Mouse (Mus musculus) neural tube, embryonic 15.5 days (tissue): ENCODE measurements at regions not wholly inside any gene's neighbourhood (a gene's known extent, or its start where the extent isn't known, plus 50 kb on each side); places are given as distances from the start of the nearest gene placed in this dataset.

Source experiments
- ATAC-seq: fragments of 200-750 bp; cut with Nextera tagmentation; 2 replicates; pipeline ENCODE4 v1.8.0; 2017; ENCODE audit warnings: mild to moderate bottlenecking, moderate TSS enrichment, moderate library complexity; ENCODE audit not compliant: low FRiP score
- H3K27ac ChIP-seq: fragments of 300-500 bp; sonication (generic); replicated peaks from 2 replicates; pipeline ENCODE4 v1.5.1; 2015; ENCODE audit warnings: mild to moderate bottlenecking, inconsistent platforms
- H3K27me3 ChIP-seq: fragments of 300-500 bp; sonication (generic); replicated peaks from 2 replicates; pipeline ENCODE4 v1.6.1; 2015; ENCODE audit warnings: inconsistent platforms
- H3K36me3 ChIP-seq: fragments of 300-500 bp; sonication (generic); 2 replicates; pipeline ENCODE4 v1.6.1; 2015; ENCODE audit warnings: inconsistent platforms
- H3K4me1 ChIP-seq: fragments of 300-500 bp; sonication (generic); 2 replicates; pipeline ENCODE4 v1.6.1; 2015; ENCODE audit warnings: inconsistent platforms
- H3K4me2 ChIP-seq: fragments of 300-500 bp; sonication (generic); 2 replicates; pipeline ENCODE4 v1.6.1; 2015; ENCODE audit warnings: inconsistent platforms, mild to moderate bottlenecking, moderate library complexity
- H3K4me3 ChIP-seq: fragments of 300-500 bp; sonication (generic); replicated peaks from 2 replicates; pipeline ENCODE4 v1.5.1; 2015; ENCODE audit warnings: mild to moderate bottlenecking, inconsistent platforms
- H3K9ac ChIP-seq: fragments of 300-500 bp; sonication (generic); replicated peaks from 2 replicates; pipeline ENCODE4 v1.6.1; 2015; ENCODE audit warnings: mild to moderate bottlenecking, inconsistent platforms
- H3K9me3 ChIP-seq: fragments of 300-500 bp; sonication (generic); replicated peaks from 2 replicates; pipeline ENCODE4 v1.6.1; 2016; ENCODE audit warnings: inconsistent platforms
- WGBS: fragments of 180-500 bp; shearing (Covaris S2); methylation state at CpG from one replicate; pipeline ENCODE4 v1.1.7; 2015; ENCODE audit warnings: mixed read lengths; 5-methylcytosine and 5-hydroxymethylcytosine counted together

- no peak overlapping the region for H3K9ac ChIP-seq
- H3K27me3 ChIP-seq = no peaks in the 10 kb centered on the region
- no peak overlapping the region for H3K4me3 ChIP-seq
- H3K36me3 ChIP-seq = no peaks in the 10 kb centered on the region
- no peak for ATAC-seq
- no peak overlapping the region for H3K4me2 ChIP-seq
- H3K9me3 ChIP-seq = no peaks in the 10 kb centered on the region
- no peaks in the 10 kb centered on the region for H3K4me1 ChIP-seq
- no peak overlapping the region for H3K27ac ChIP-seq
Observed at GRCm38 (mm10) chr5:62545785-62546184, 220.2 kb downstream of the Arap2 start.

DNA sequence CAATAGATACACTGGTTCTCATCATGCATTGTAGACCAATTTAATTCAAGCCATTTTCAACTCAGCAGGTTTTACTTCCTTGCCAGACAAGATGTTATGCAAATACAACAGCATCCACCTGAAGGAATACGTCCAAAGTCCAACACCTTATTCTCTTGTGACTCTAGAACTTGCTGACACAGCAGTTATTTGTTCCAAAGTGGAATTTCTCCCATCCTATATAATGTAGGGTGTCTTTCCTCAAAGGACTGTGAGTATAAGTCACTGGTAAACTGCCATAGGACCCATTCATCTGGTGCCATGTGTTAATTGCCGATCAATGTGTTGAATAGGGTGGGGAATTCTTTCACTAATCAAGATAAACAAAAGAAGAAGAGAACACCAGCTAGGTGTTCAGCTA lies 226.7 kb downstream of the Arap2 start:
- H3K36me3 ChIP-seq = no peaks in the 10 kb centered on the region
- no peak overlapping the region for H3K4me3 ChIP-seq
- no peak overlapping the region for H3K9ac ChIP-seq
- no peak overlapping the region for H3K27ac ChIP-seq
- H3K4me1 ChIP-seq = no peaks in the 10 kb centered on the region
- H3K27me3 ChIP-seq = no peaks in the 10 kb centered on the region
- WGBS = 95% methylated on average over 2 of the region's 2 CpGs
- H3K4me2 ChIP-seq = no peak overlapping the region
- no peaks in the 10 kb centered on the region for H3K9me3 ChIP-seq
- ATAC-seq = no peak

- no peak overlapping the region for H3K27ac ChIP-seq
- ATAC-seq = no peak
- 89% methylated on average over 1 of the region's 1 CpGs for WGBS
- H3K4me2 ChIP-seq = no peak overlapping the region
- H3K4me3 ChIP-seq = no peak overlapping the region
- H3K9ac ChIP-seq = no peak overlapping the region
- H3K36me3 ChIP-seq = no peaks in the 10 kb centered on the region
- H3K9me3 ChIP-seq = no peaks in the 10 kb centered on the region
- no peaks in the 10 kb centered on the region for H3K27me3 ChIP-seq
- H3K4me1 ChIP-seq = no peaks in the 10 kb centered on the region
Observed at GRCm38 (mm10) chr5:62511827-62512226, 254.1 kb downstream of the Arap2 start.

DNA sequence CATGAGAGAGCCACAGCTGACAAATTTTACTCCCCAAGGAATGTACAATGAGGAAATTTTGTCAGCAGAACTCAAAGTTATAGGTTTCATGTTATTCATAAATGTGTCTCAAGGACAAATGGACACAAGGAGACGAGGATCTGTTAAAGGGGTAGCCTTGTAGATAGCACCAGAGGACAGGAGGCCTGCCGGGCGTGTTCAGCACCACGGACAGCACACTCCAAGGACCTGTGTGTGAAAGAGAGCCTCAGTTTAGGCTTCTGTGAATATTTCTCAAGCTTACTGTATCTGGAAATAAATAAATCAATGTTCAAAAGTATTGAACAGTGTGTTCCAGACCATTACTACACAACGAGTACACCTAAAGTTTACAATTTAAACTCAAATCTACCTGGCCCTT lies 282.4 kb downstream of the Arap2 start:
- H3K27ac ChIP-seq = no peak overlapping the region
- H3K4me3 ChIP-seq = no peak overlapping the region
- no peaks in the 10 kb centered on the region for H3K9me3 ChIP-seq
- no peaks in the 10 kb centered on the region for H3K27me3 ChIP-seq
- H3K36me3 ChIP-seq = no peaks in the 10 kb centered on the region
- ATAC-seq = no peak
- WGBS = 43% methylated on average over 5 of the region's 5 CpGs
- H3K9ac ChIP-seq = no peak overlapping the region
- no peaks in the 10 kb centered on the region for H3K4me1 ChIP-seq
- no peak overlapping the region for H3K4me2 ChIP-seq

DNA sequence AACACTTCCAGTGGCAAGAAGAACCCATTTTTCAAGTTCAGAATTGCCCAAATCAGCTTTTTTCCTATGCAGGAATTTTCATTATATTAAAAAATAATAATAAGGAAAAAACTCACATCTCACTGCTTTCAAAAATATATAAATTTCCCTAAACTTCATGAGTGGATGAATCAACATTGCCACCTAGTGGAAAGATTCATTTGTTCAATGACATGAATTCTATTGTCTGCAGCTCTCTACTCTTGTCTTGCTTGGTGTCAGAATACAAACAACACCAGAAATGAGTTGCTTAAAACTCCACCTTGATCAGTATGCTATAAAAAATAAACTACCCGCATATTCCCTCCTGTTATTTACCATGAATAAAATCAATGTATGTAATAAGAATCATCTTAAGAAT lies 285.0 kb downstream of the Arap2 start:
- Histone ChIP-seq H3K4me3 (no peak overlapping the region), H3K4me2 (no peak overlapping the region), H3K27me3 (no peaks in the 10 kb centered on the region), H3K9ac (no peak overlapping the region), H3K4me1 (no peaks in the 10 kb centered on the region), H3K36me3 (no peaks in the 10 kb centered on the region), H3K9me3 (no peaks in the 10 kb centered on the region), H3K27ac (no peak overlapping the region)
- ATAC-seq = peak; percentile 28; the same call in 1 of the 2 replicates
- WGBS = 25% methylated on average over 1 of the region's 1 CpGs

GRCm38 (mm10) chr5:62473412-62473811 lies 292.5 kb downstream of the Arap2 start:
- Histone ChIP-seq H3K36me3 (no peaks in the 10 kb centered on the region), H3K27me3 (no peaks in the 10 kb centered on the region), H3K27ac (no peak overlapping the region), H3K4me3 (no peak overlapping the region), H3K4me2 (no peak overlapping the region), H3K4me1 (no peaks in the 10 kb centered on the region), H3K9me3 (no peaks in the 10 kb centered on the region), H3K9ac (no peak overlapping the region)
- 81% methylated on average over 3 of the region's 3 CpGs for WGBS
- ATAC-seq = no peak

DNA sequence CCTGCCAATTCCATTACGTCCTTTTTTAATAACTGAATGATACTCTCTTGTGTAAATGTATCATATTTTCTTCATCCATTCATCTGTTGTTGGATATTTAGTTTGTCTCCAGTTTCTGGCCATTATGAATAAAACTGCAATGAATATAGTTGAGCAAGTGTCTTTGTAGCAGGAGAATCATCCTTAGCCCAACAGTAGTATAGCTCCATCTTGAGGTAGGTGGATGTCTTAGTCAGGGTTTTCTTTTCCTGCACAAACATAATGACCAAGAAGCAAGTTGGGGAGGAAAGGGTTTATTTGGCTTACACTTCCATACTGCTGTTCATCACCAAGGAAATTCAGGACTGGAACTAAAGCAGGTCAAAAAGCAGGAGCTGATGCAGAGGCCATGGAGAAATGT lies 299.2 kb downstream of the Arap2 start:
- Histone ChIP-seq H3K9ac (no peak overlapping the region), H3K9me3 (0 out of 2 replicates have a peak, but pooled peaks cover 4% of the 10 kb centered on the region), H3K36me3 (no peaks in the 10 kb centered on the region), H3K4me2 (no peak overlapping the region), H3K4me3 (no peak overlapping the region), H3K27me3 (no peaks in the 10 kb centered on the region), H3K27ac (no peak overlapping the region), H3K4me1 (no peaks in the 10 kb centered on the region)
- WGBS = 83% methylated on average over 1 of the region's 1 CpGs
- ATAC-seq = no peak

DNA sequence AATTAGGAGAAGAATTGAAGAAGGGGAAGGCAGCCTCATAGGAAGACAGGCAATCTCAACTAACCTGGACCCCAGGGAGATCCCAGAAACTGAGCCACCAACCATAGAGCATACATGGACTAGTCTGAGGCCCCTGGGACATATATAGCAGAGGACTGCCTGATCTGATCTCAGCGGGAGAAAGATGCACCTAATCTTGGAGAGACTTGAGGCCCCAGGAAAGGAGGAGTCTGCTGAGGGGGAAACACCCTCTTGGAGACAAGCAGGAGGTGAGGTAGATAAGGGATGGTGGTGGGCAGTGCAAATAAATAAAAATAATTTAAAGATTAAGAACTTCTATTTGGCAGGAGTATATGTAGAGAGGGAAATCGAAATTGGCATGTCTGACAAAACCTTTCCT lies 303.4 kb downstream of the Arap2 start:
- no peaks in the 10 kb centered on the region for H3K36me3 ChIP-seq
- ATAC-seq = no peak
- H3K9ac ChIP-seq = no peak overlapping the region
- H3K4me2 ChIP-seq = no peak overlapping the region
- 0 out of 2 replicates have a peak, but pooled peaks cover 5% of the 10 kb centered on the region for H3K9me3 ChIP-seq
- H3K4me3 ChIP-seq = no peak overlapping the region
- H3K27me3 ChIP-seq = no peaks in the 10 kb centered on the region
- H3K27ac ChIP-seq = no peak overlapping the region
- no peaks in the 10 kb centered on the region for H3K4me1 ChIP-seq
- WGBS = 78% methylated on average over 2 of the region's 2 CpGs
